Mouse (Mus musculus) liver, postnatal 0 days (tissue): ENCODE measurements around the gene Myo18b.

Experiments used
- CTCF ChIP-seq: sonication (generic); IDR thresholded peaks from 2 replicates; pipeline ENCODE4 v1.5.1; 2016; ENCODE audit warnings: antibody characterized with exemption, low read depth
- EP300 ChIP-seq: IDR thresholded peaks from 2 replicates; pipeline ENCODE4 v1.6.1; 2016; ENCODE audit warnings: antibody characterized with exemption, low read depth, mild to moderate bottlenecking

DNA sequence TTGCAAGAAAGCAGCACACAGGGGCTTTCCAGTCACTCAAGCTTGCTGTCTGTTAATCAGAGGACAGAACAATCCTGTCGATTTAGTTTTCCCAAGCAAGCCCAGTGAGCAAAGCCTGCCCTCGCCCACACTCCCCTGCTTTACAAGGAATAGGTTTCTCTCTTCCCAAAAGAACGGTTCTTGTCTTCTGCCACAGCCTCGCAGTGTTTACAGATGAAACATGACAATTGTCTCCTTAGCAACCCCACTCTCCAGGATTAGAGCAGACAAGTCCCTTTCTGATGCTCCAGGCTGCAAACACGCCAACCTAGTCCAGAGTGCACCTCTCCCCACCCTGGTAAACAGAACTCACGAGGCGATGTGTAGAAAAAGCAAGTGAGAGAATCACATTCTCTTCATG, 230.5 kb downstream of the Myo18b start:
- no peak for TF ChIP-seq CTCF
- no peak for TF ChIP-seq EP300
